Mouse (Mus musculus): ENCODE measurements around the gene Cfd. TPM values are rescaled to one million over a fixed set of nuclear protein-coding genes. Genes with fewer than 3 reads are reported as not detected.
"Not testable (repeated sequence)": the region's sequence is repeated elsewhere in the genome, so short reads cannot be mapped to it uniquely, and the experiment has no call there.

Gene Cfd
- total RNA-seq, 2 experiments from 2014 or later: 316 to 348 TPM

DNA sequence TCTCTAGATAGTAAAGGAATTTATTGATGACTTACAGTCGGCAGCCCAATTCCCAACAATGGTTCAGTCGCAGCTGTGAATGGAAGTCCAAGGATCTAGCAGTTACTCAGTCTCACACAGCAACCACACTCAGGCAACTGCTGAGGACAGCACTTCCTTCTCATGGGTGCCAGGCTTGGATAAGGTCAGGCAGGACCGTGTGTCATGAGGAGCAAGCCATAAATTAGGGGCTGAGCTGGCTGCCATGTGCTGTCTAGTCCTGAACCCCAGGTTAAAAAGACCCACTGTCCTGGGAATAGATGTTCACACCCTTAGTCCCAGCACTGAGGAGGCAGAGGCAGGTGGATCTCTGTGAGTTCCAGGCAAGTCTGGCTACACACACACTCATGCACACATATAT is 5.7 kb upstream of the Cfd start:
- DNase-seq: not testable (repeated sequence)

GRCm38 (mm10) chr10:79886054-79886453 is 4.6 kb upstream of the Cfd start, which contains the start of gene Elane:
TSS of gene Elane (plus strand) at chr10:79886247.
- no peak for DNase-seq

DNA sequence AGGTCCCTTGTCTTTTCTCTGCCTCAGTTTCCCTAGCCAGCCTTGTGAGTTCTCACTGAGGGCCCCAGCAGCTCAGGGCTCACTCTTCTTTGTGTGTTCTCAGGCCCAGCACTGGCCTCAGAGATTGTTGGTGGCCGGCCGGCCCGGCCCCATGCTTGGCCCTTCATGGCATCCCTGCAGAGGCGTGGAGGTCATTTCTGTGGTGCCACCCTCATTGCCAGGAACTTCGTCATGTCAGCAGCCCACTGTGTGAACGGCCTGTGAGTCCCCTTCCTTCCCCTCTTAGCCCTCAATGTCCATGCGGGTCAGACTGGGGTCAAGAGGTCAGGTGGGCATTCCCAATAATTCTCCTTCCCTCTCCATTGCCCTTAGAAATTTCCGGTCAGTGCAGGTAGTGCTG is 4.0 kb upstream of the Cfd start:
- no peak for DNase-seq

- peak; percentile 72 for DNase-seq
These were observed 1.3 kb upstream of the Cfd start for GRCm38 (mm10) chr10:79889386-79889785.

DNA sequence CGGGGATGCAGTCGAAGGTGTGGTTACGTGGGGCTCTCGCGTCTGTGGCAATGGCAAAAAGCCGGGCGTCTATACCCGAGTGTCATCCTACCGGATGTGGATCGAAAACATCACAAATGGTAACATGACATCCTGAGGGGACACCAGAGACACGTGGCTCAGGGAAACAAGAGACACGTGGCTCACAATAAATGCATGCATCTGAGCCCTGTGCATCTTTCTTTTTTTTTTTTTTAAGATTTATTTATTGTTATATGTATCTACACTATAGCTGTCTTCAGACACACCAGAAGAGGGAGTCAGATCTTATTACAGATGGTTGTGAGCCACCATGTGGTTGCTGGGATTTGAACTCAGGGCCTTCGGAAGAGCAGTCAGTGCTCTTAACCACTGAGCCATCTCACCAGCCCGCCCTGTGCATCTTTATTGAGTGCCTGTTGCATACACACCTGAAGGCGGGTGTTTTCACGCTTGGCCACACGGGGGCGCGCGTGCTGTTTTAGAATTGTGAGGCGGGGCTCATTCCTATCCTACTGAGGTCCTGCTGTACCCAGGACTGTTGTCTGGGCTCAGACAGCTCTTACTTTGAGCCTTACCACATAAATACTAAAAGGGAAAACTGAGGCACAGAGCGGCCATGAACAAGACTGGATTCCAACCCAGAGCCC is 1.9 kb downstream of the Cfd start:
- peak; percentile 88 for DNase-seq

- DNase-seq: peak; percentile 13
These were observed 5.7 kb downstream of the Cfd start for GRCm38 (mm10) chr10:79896306-79896705.

DNA sequence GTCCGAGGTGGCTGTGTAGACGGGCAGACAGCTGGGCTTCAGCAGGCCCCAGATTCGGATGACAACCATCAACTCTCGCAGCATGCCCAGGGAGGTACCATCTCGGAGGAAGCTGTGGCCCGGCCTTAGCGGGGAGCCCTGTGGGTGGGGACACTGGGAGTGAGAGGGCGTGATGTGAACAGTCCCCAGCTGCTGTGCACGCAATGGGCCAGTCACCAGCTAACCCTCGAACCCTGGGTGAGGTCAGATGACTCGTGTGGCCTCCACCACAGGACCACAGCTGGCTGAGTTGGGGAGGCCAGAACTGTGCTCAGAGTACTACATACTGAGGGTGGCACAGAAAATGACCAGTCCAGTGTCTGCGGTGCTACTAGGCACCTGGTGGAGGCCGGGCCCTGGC is 6.2 kb downstream of the Cfd start:
- peak; percentile 22 for DNase-seq

- DNase-seq: peak; percentile 38
These were observed 6.9 kb downstream of the Cfd start for GRCm38 (mm10) chr10:79897316-79898245.

GRCm38 (mm10) chr10:79900951-79901410 is 10.3 kb downstream of the Cfd start:
- DNase-seq: peak; percentile 25

- DNase-seq: no peak
These were observed 16.1 kb downstream of the Cfd start for GRCm38 (mm10) chr10:79906712-79907111.

GRCm38 (mm10) chr10:79907415-79907814 is 16.8 kb downstream of the Cfd start:
- no peak for DNase-seq

DNA sequence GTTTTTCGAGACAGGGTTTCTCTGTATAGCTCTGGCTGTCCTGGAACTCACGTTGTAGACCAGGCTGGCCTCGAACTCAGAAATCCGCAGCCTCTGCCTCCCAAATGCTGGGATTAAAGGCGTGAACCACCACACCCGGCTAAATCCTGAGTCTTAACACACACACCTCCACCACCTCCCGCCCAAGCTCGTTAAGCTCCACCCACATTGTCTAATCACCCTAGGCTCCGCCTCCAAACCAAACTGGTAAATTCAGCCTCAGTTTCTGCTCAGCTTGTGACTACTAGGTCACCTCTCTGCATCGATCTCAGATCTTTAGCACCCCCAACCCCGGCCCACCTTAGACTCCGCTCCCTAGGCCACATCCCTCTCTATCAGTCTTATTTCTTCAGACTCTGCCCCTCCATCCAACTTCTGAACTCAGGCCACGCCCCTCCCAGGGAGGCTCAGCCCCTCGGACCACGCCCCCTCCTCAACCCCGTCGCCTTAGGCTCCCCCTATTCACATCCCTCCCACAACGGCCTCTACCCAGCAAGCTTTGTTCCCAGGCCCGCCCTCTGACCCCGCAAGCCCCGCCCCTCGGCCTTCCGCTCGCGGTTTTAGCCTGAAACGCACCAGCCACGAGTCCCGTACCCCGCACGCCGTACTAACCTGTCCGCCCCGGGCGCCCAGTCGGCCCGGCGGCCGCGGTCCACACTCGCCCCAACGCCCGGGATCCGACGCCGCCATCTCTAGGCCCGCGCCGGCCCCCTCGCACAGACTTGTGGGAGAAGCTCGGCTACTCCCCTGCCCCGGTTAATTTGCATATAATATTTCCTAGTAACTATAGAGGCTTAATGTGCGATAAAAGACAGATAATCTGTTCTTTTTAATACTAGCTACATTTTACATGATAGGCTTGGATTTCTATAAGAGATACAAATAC is 17.8 kb downstream of the Cfd start, which contains the start of gene Med16:
TSS of gene Med16 (minus strand) at position 757 of the 925 bp plus-strand sequence.
- DNase-seq: peak; percentile 97

- peak; percentile 29 for DNase-seq
These were observed 18.7 kb downstream of the Cfd start for GRCm38 (mm10) chr10:79909092-79909922.

DNA sequence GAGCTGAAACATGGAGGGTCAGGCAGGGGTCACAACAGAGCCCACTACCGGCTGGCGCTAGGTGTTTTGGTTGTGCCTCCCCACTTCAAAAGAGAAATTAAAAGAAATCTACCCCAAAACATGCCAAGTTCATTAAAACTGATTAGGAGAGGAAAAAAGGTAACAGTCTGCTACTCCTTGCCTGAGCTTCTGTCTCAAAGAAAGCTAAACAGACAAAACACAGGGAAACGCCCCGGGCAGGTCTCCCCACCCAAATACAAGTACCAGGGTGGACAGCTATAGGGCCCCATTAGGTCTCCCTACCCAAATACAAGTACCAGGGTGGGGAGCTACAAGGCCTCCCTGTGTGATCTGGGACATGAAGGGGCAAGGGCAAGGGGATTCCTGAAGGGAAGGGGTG is 19.9 kb downstream of the Cfd start, which contains the start of gene Gm26602:
TSS of gene Gm26602 (plus strand) at position 301 of the 400 bp plus-strand sequence.
- DNase-seq: no peak

GRCm38 (mm10) chr10:79912412-79912811 is 21.8 kb downstream of the Cfd start:
- DNase-seq: peak; percentile 7

DNA sequence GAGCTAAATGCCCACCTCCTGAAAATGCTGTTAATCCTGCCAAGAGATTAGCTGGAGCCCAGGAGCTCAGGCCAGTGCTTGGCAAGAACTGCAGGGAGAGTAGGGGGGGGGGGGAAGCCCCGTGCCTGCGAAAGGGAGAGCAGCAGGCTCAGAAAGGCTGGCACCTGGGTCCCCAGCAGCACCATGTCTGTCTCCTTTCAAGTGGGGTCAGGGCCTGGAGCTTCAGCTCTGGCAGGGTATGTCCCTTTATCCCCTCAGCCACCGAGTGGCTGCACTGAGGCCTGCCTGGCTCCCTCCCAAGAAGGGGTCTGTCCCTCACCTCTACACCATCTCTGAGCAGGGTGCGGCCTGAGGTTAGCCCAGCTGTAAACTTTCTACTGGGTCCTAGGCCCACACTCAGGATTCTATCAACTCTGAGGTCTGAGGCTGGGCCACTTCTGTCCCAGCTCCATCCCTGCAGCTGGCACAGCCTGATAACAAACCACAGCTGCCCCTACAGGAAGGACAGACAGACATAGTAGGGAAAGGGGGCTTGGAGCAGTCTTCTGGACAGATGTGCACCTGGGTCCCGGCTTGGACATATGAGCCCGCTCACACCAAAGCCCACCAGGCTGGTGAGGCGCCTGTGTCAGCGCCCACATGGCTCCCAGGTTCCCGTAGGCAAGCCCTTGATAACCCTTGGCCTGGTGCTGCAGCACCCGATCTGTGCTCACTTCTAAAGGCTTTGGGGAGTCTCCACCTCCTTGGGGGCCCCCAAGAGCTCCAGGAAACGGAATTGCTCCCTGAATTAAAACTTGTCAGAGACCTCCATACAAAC is 23.7 kb downstream of the Cfd start:
- DNase-seq: no peak

DNA sequence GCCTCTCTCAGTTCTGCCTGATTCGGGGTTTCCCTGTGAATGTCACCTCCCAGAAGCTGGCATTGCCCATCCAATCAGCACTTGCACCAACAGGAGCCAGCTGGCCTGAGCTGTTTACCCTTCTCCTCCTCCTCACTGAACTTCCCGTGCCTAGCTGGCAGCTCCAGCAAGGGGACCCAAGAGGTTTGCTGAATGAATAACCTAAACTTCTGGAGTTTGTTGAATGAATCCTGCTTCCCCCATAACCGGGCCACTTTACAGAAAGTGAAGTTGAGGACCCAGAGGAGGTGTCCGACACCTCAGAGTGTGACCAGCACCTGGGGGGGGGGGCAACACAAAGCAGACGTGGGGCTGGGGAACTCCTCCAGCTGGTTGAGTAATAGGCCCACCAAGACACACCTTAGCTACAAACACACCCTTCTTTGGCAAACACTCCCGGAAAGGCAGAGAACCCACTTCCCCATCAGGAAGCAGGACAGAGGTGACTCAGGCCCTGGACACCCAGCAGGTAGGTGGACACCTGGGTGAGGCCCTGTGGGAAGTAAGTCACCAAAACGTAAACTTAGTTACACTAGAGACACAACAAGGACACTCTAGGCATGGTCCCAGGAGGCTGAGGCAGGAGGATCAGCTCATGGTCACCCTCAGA is 24.4 kb downstream of the Cfd start:
- peak; percentile 63 for DNase-seq

DNA sequence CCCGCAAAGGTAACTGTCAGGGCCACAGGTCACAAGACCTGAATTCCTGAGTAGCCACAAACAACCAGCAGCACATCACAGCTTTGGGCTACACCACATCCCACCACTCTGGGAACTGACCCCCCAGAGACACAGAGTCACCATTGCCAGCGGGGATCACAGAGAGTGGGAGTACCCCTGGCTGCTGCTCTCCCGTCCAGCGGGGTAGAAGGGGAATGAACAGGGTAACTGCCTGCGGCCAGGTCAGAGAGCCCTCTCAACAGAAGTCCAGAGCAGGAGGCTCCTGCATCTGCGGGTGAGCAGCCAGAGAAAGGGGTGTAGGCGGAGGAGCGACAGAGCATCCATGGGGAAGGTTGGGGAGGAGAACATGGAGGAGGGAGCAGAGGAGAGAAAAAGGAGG is 25.4 kb downstream of the Cfd start:
- no peak for DNase-seq

DNA sequence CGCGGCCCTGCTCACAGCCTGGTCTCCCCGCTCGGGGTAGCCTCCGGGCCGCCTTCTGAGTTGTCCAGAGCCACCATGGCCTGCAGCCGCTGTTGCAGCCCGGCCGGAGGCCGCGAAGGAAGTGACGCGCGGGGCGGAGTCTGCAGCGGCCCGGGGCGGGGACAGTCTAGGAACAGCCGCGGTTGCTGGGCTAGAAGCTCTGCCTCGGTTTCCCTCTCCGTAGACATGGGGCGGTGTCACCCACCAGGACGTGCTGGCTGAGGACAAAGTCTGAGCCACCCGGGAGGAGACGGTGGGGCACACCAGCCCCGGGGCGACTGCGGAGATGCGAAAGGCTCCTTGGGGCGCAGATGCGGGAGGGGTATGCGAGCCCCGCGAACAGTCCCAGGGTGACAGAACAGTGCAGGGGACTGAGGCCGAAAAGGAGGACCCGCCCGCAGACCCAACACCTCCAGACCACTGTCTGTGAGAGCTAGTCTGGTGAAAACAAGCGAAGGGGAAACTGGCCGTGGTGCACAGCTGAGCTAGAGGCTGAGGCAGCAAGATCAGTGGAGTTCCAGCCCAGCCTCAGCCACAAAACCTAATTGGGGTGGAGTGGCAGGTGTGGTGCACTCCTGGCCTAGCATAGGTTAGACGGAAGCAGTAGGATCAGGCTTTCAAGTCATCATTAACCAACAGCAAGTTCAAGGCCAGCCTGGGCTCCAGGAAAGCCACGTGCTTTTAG is 26.3 kb downstream of the Cfd start, which contains the start of gene Kiss1r:
TSS of gene Kiss1r (plus strand) at position 164 of the 724 bp plus-strand sequence.
- DNase-seq: peak; percentile 96

Data from adrenal gland, postnatal 10 days (tissue).